Mouse (Mus musculus) myocyte (in vitro differentiated cells): ENCODE measurements around the gene Kncn. TPM values are rescaled to one million over a fixed set of nuclear protein-coding genes. Genes with fewer than 3 reads are reported as not detected.

Experiments used
- H3K27me3 ChIP-seq: one replicate; pipeline ENCODE4 v1.6.1; 2011; ENCODE audit not compliant: control insufficient read depth, insufficient read depth, insufficient read length
- H3K36me3 ChIP-seq: one replicate; pipeline ENCODE4 v1.6.1; 2011; ENCODE audit not compliant: control insufficient read depth, insufficient read depth
- H3K4me2 ChIP-seq: one replicate; pipeline ENCODE4 v1.6.1; 2011; ENCODE audit warnings: low read depth, control low read depth
- H3K4me3 ChIP-seq: one replicate; pipeline ENCODE4 v1.5.1; 2011; ENCODE audit warnings: mild to moderate bottlenecking, control low read depth, moderate library complexity
- H3K79me2 ChIP-seq: one replicate; pipeline ENCODE4 v1.6.1; 2011; ENCODE audit not compliant: control insufficient read depth, insufficient read depth
- H3ac ChIP-seq: one replicate; pipeline ENCODE4 v1.6.1; 2011; ENCODE audit not compliant: control insufficient read depth, insufficient read length
- CEBPB ChIP-seq: IDR thresholded peaks from 2 replicates; pipeline ENCODE4 v1.6.1; 2011; ENCODE audit warnings: mild to moderate bottlenecking, moderate library complexity; ENCODE audit not compliant: poor library complexity, insufficient read depth, severe bottlenecking
- E2F4 ChIP-seq: IDR thresholded peaks from one replicate; pipeline ENCODE4 v1.6.1; 2011; ENCODE audit warnings: mild to moderate bottlenecking, control low read depth, moderate library complexity; ENCODE audit not compliant: insufficient read depth
- MAX ChIP-seq: IDR thresholded peaks from one replicate; pipeline ENCODE4 v1.6.1; 2011; ENCODE audit warnings: low read depth, mild to moderate bottlenecking, control low read depth
- MYOD1 ChIP-seq, 3 experiments: IDR thresholded peaks; one replicate each; pipeline ENCODE4 v1.6.1; 2011; ENCODE audit warnings: control low read depth in 2 of 3, low read depth in 2 of 3, mild to moderate bottlenecking in 2 of 3, moderate library complexity in 1 of 3; ENCODE audit not compliant: insufficient read length in 2 of 3, control insufficient read depth in 1 of 3
- MYOG ChIP-seq, 3 experiments: IDR thresholded peaks; one replicate each; pipeline ENCODE4 v1.6.1; 2011; ENCODE audit warnings: control low read depth in 2 of 3, low read depth in 2 of 3, mild to moderate bottlenecking in 2 of 3; ENCODE audit not compliant: insufficient read length in 2 of 3, control insufficient read depth in 1 of 3, insufficient read depth in 1 of 3
- POLR2A ChIP-seq: IDR thresholded peaks from one replicate; pipeline ENCODE4 v1.6.1; 2011; ENCODE audit warnings: low read depth, mild to moderate bottlenecking, control low read depth, moderate library complexity; ENCODE audit not compliant: insufficient read length
- POLR2AphosphoS2 ChIP-seq: IDR thresholded peaks from one replicate; pipeline ENCODE4 v1.6.1; 2011; ENCODE audit warnings: low read depth, control low read depth; ENCODE audit not compliant: insufficient read length
- REST ChIP-seq: IDR thresholded peaks from one replicate; pipeline ENCODE4 v1.6.1; 2011; ENCODE audit warnings: mild to moderate bottlenecking, control low read depth, moderate library complexity; ENCODE audit not compliant: insufficient read depth, insufficient read length
- SRF ChIP-seq: IDR thresholded peaks from one replicate; pipeline ENCODE4 v1.6.1; 2011; ENCODE audit warnings: low read depth; ENCODE audit not compliant: control insufficient read depth, insufficient read length
- TCF12 ChIP-seq: IDR thresholded peaks from one replicate; pipeline ENCODE4 v1.6.1; 2011; ENCODE audit warnings: mild to moderate bottlenecking, control low read depth; ENCODE audit not compliant: poor library complexity, insufficient read depth, severe bottlenecking
- TCF3 ChIP-seq: IDR thresholded peaks from one replicate; pipeline ENCODE4 v1.6.1; 2011; ENCODE audit warnings: low read depth, control low read depth; ENCODE audit not compliant: insufficient read length
- USF1 ChIP-seq: IDR thresholded peaks from one replicate; pipeline ENCODE4 v1.6.1; 2011; ENCODE audit warnings: low read depth, mild to moderate bottlenecking, control low read depth, moderate library complexity
- polyA plus RNA-seq: library from polyadenylated mRNA; unstranded; fragments of >200 nt; fragmentation: generic; extraction: Trizol; gene quantifications from one replicate; pipeline ENCODE4 v1.2.1, GENCODE M21; 2012; ENCODE audit warnings: missing spikeins

Gene Kncn
- polyA plus RNA-seq, 1 experiment = not detected

GRCm38 (mm10) chr4:115855100-115855499 lies 29.1 kb upstream of the Kncn start:
- H3ac ChIP-seq = no peak overlapping the region
- no peaks in the 10 kb centered on the region for H3K27me3 ChIP-seq
- H3K36me3 ChIP-seq = peaks cover 40% of the 10 kb centered on the region
- no peak overlapping the region for H3K4me2 ChIP-seq
- H3K79me2 ChIP-seq = no peaks in the 10 kb centered on the region
- H3K4me3 ChIP-seq = no peak overlapping the region
- TF ChIP-seq TCF3 = no peak
- TF ChIP-seq MAX = no peak
- no peak for TF ChIP-seq POLR2A

GRCm38 (mm10) chr4:115855609-115856008 lies 28.6 kb upstream of the Kncn start:
- Histone ChIP-seq H3ac (no peak overlapping the region), H3K36me3 (peaks cover 44% of the 10 kb centered on the region), H3K79me2 (no peaks in the 10 kb centered on the region), H3K4me3 (no peak overlapping the region), H3K27me3 (no peaks in the 10 kb centered on the region), H3K4me2 (no peak overlapping the region)
- TF ChIP-seq MYOD1 (IDR thresholded peaks at IDR 0.05; ENCODE audit: control insufficient read depth in 1 of 3, insufficient read length in 2 of 3, low read depth in 2 of 3) = peak in 1 of 3 experiments; percentile 62
- TF ChIP-seq MAX = no peak
- no peak for TF ChIP-seq E2F4
- TF ChIP-seq MYOG (IDR thresholded peaks at IDR 0.05; ENCODE audit: control insufficient read depth in 1 of 3, insufficient read depth in 1 of 3, insufficient read length in 2 of 3, low read depth in 2 of 3) = peak in 2 of 3 experiments; percentile 4 to 79

- no peaks in the 10 kb centered on the region for H3K27me3 ChIP-seq
- no peak overlapping the region for H3K4me3 ChIP-seq
- H3K79me2 ChIP-seq = no peaks in the 10 kb centered on the region
- TF ChIP-seq REST (no peak), POLR2AphosphoS2 (no peak), MYOG (IDR thresholded peaks at IDR 0.05; ENCODE audit: control insufficient read depth in 1 of 3, insufficient read depth in 1 of 3, insufficient read length in 2 of 3, low read depth in 2 of 3) (no peak), SRF (no peak)
- H3ac ChIP-seq = no peak overlapping the region
- peaks cover 47% of the 10 kb centered on the region for H3K36me3 ChIP-seq
- H3K4me2 ChIP-seq = no peak overlapping the region
These were observed 27.9 kb upstream of the Kncn start for GRCm38 (mm10) chr4:115856282-115856681.

DNA sequence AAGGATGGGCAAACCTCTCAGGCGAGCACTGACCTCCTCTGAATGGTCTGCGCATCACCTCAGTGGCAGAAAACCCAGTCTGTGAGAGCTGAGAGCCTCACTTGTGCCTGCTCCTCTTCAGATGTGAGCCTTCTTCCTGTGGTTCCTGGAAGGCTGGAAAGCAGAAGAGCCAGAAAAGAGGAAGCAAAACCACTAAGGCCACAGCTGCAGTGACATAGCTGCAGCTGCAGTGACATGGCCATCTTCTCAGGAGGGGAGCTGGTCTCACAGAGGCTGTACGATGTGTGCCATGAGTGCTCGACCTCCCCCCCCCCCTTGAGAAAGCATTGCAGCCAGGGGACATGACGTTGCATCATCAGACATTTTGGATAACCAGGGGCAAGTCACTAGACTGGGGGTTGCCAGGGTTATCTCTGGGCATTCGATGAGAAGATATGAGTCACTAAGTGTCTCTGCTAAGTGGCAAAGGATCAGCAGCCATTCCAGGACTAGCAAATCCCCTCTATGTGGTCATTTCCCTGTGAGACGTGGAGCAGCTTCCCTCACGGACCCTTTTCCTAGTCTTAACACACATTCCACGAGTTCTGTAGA lies 26.8 kb upstream of the Kncn start:
- Histone ChIP-seq H3K79me2 (no peaks in the 10 kb centered on the region), H3K27me3 (no peaks in the 10 kb centered on the region), H3K4me3 (no peak overlapping the region), H3K4me2 (no peak overlapping the region), H3ac (no peak overlapping the region), H3K36me3 (peaks cover 43% of the 10 kb centered on the region)
- no peak for TF ChIP-seq POLR2AphosphoS2
- peak; percentile 90 for TF ChIP-seq CEBPB

DNA sequence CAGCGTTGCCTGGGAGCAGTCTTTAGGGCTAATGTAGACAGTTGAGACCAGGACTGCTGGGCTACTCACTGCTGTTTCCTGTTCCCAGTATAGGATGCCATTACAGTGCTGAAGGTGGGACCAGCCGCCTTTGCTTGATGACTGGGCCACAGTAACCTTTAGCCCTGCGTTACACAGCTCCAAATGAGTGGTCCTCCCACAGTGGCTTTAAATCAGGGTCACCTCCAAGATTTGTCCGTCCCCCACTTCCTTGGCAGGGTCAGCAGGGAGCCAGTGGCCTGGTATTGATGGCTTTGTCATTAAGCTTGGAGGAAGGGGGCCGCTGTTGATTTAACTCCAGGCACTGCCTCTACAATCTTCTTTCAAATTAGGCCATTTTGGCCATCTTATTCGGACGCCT lies 20.8 kb upstream of the Kncn start:
- no peak for TF ChIP-seq REST
- no peak for TF ChIP-seq POLR2AphosphoS2
- no peak for TF ChIP-seq CEBPB
- TF ChIP-seq USF1 = no peak
- no peak for TF ChIP-seq E2F4
- TF ChIP-seq MYOD1 (IDR thresholded peaks at IDR 0.05; ENCODE audit: control insufficient read depth in 1 of 3, insufficient read length in 2 of 3, low read depth in 2 of 3) = no peak
- TF ChIP-seq MYOG (IDR thresholded peaks at IDR 0.05; ENCODE audit: control insufficient read depth in 1 of 3, insufficient read depth in 1 of 3, insufficient read length in 2 of 3, low read depth in 2 of 3) = no peak
- TF ChIP-seq TCF12 = no peak
- no peak for TF ChIP-seq MAX
- no peak for TF ChIP-seq POLR2A
- no peak overlapping the region for H3ac ChIP-seq
- H3K4me2 ChIP-seq = no peak overlapping the region
- no peaks in the 10 kb centered on the region for H3K79me2 ChIP-seq
- H3K4me3 ChIP-seq = no peak overlapping the region
- H3K36me3 ChIP-seq = peaks cover 26% of the 10 kb centered on the region
- H3K27me3 ChIP-seq = no peaks in the 10 kb centered on the region

GRCm38 (mm10) chr4:115863880-115864279 lies 20.3 kb upstream of the Kncn start:
- Histone ChIP-seq H3K27me3 (no peaks in the 10 kb centered on the region), H3K4me2 (no peak overlapping the region), H3ac (no peak overlapping the region), H3K79me2 (no peaks in the 10 kb centered on the region), H3K36me3 (peaks cover 26% of the 10 kb centered on the region), H3K4me3 (no peak overlapping the region)
- TF ChIP-seq MAX (no peak), REST (no peak), CEBPB (no peak), TCF12 (no peak), SRF (no peak), POLR2AphosphoS2 (no peak), MYOD1 (IDR thresholded peaks at IDR 0.05; ENCODE audit: control insufficient read depth in 1 of 3, insufficient read length in 2 of 3, low read depth in 2 of 3) (no peak), MYOG (IDR thresholded peaks at IDR 0.05; ENCODE audit: control insufficient read depth in 1 of 3, insufficient read depth in 1 of 3, insufficient read length in 2 of 3, low read depth in 2 of 3) (no peak), USF1 (no peak), TCF3 (no peak)
